Mouse (Mus musculus) forebrain, embryonic 14.5 days (tissue): ENCODE data around the gene Spen. TPM values are rescaled to one million over a fixed set of nuclear protein-coding genes. Genes with fewer than 3 reads are reported as not detected.

ENCODE experiments used
- ATAC-seq: fragments of 200-750 bp; cut with Nextera tagmentation; 2 replicates; pipeline ENCODE4 v1.8.0; 2017; ENCODE audit warnings: mild to moderate bottlenecking, moderate library complexity
- DNase-seq: peaks from one replicate; pipeline ENCODE4 v3.0.0-alpha.2; 2015; ENCODE audit warnings: low spot score
- H3K27ac ChIP-seq: fragments of 300-500 bp; sonication (generic); 2 replicates; pipeline ENCODE4 v1.5.1; 2014; ENCODE audit warnings: low read depth, mild to moderate bottlenecking, control low read depth, low read length, moderate library complexity
- H3K27me3 ChIP-seq: fragments of 300-500 bp; sonication (generic); replicated peaks from 2 replicates; pipeline ENCODE4 v1.6.1; 2014; ENCODE audit warnings: low read length, control low read depth, mixed read lengths; ENCODE audit not compliant: control insufficient read depth, insufficient read depth
- H3K36me3 ChIP-seq: fragments of 300-500 bp; sonication (generic); 2 replicates; pipeline ENCODE4 v1.6.1; 2014; ENCODE audit warnings: low read length, control low read depth; ENCODE audit not compliant: control insufficient read depth, insufficient read depth
- H3K4me1 ChIP-seq: fragments of 300-500 bp; sonication (generic); 2 replicates; pipeline ENCODE4 v1.6.1; 2014; ENCODE audit warnings: antibody characterized with exemption, low read length, control low read depth; ENCODE audit not compliant: control insufficient read depth, insufficient read depth
- H3K4me2 ChIP-seq: fragments of 300-500 bp; sonication (generic); 2 replicates; pipeline ENCODE4 v1.6.1; 2014; ENCODE audit warnings: mild to moderate bottlenecking, control low read depth, low read length
- H3K4me3 ChIP-seq: fragments of 300-500 bp; sonication (generic); 2 replicates; pipeline ENCODE4 v1.5.1; 2014; ENCODE audit warnings: low read depth, low read length, control low read depth
- H3K9ac ChIP-seq: fragments of 300-500 bp; sonication (generic); 2 replicates; pipeline ENCODE4 v1.6.1; 2014; ENCODE audit warnings: mild to moderate bottlenecking, low read length, control low read depth, moderate library complexity
- H3K9me3 ChIP-seq: fragments of 300-500 bp; sonication (generic); replicated peaks from 2 replicates; pipeline ENCODE4 v1.6.1; 2016; ENCODE audit warnings: low read length, control low read depth, mixed read lengths; ENCODE audit not compliant: control insufficient read depth
- WGBS: fragments of 180-500 bp; shearing (Covaris S2); extraction: QIAGEN DNeasy Blood & Tissue Kit; methylation state at CpG from one replicate; pipeline ENCODE4 v1.1.7; 2014; 5-methylcytosine and 5-hydroxymethylcytosine counted together
- polyA plus RNA-seq: library from polyadenylated mRNA; unstranded; fragments of >200 nt; fragmentation: Nextera tagmentation; extraction: Ambion mirVana; gene quantifications from 2 replicates; pipeline ENCODE4 v1.2.1, GENCODE M21; 2014

Gene Spen
- polyA plus RNA-seq, 1 experiment from 2014 or later = 10.7 TPM

DNA sequence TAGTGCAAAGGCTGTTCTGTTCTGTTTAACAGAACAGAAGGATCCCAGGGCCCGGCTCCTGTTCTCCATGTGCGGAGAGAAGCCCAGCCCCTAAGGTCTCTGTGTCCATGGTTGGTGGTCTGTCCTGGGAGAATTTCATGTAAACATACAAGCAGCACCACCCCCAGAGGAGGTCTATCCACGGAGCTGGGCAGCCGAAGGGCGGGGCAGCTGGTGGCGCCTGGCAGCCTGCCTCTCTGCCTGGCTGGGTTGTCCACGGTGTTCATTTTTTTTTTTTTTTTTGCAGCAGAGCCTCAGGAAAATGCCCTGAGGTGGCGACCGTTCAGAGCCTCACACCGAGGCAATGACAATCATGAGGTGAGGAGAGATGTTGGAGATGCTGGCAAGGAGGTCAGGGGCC lies 69.8 kb downstream of the Spen start:
- H3K36me3 ChIP-seq = peaks cover 99% of the 10 kb centered on the region
- H3K4me2 ChIP-seq = no peak overlapping the region
- WGBS = 65% methylated on average over 10 of the region's 10 CpGs
- H3K4me1 ChIP-seq = no peaks in the 10 kb centered on the region
- DNase-seq = no peak
- H3K9me3 ChIP-seq = no peaks in the 10 kb centered on the region
- H3K27me3 ChIP-seq = no peaks in the 10 kb centered on the region
- H3K27ac ChIP-seq = no peak overlapping the region
- no peak overlapping the region for H3K9ac ChIP-seq
- no peak for ATAC-seq
- no peak overlapping the region for H3K4me3 ChIP-seq

DNA sequence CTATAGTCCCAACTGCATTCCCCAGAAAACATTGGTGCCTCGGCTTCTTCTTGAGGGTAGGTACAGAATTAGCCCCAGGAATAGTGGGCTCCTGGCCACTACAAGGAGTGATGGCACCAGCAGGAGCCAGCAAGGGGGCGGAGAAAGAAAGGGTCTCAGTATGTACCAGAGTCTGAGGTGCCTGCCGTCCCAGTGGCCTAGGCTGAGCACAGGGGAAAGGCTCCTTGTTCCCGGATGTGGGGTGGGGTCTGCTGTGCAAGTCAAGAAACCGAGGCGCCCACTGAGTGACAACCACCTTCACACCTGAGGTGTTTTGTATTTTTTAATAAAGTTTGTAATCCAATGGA lies 70.8 kb downstream of the Spen start:
- no peak for ATAC-seq
- WGBS = 82% methylated on average over 6 of the region's 6 CpGs
- DNase-seq = no peak

GRCm38 (mm10) chr4:141466844-141467580 lies 71.4 kb downstream of the Spen start:
- H3K27ac ChIP-seq = no peak overlapping the region
- WGBS = 89% methylated on average over 15 of the region's 15 CpGs
- H3K27me3 ChIP-seq = no peaks in the 10 kb centered on the region
- no peak overlapping the region for H3K4me3 ChIP-seq
- ATAC-seq (no peak), DNase-seq (no peak)
- peaks cover 98% of the 10 kb centered on the region for H3K36me3 ChIP-seq
- H3K9ac ChIP-seq = no peak overlapping the region
- H3K4me1 ChIP-seq = no peaks in the 10 kb centered on the region
- no peak overlapping the region for H3K4me2 ChIP-seq
- no peaks in the 10 kb centered on the region for H3K9me3 ChIP-seq

More for the DNA sequence above, 70.8 kb downstream of the Spen start:
- Histone ChIP-seq H3K36me3 (peaks cover 99% of the 10 kb centered on the region), H3K9ac (no peak overlapping the region), H3K4me3 (no peak overlapping the region), H3K9me3 (no peaks in the 10 kb centered on the region), H3K4me1 (no peaks in the 10 kb centered on the region), H3K4me2 (no peak overlapping the region), H3K27me3 (no peaks in the 10 kb centered on the region), H3K27ac (no peak overlapping the region)

- H3K9me3 ChIP-seq = no peaks in the 10 kb centered on the region
- ATAC-seq (no peak), DNase-seq (no peak)
- no peak overlapping the region for H3K27ac ChIP-seq
- H3K36me3 ChIP-seq = peaks cover 97% of the 10 kb centered on the region
- WGBS = 86% methylated on average over 16 of the region's 16 CpGs
- H3K9ac ChIP-seq = no peak overlapping the region
- no peak overlapping the region for H3K4me2 ChIP-seq
- no peaks in the 10 kb centered on the region for H3K27me3 ChIP-seq
- no peak overlapping the region for H3K4me3 ChIP-seq
- no peaks in the 10 kb centered on the region for H3K4me1 ChIP-seq
Measured at GRCm38 (mm10) chr4:141466289-141466795, 72.1 kb downstream of the Spen start.

- no peak for ATAC-seq
- H3K27me3 ChIP-seq = no peaks in the 10 kb centered on the region
- 94% methylated on average over 34 of the region's 34 CpGs for WGBS
- no peaks in the 10 kb centered on the region for H3K9me3 ChIP-seq
- H3K27ac ChIP-seq = no peak overlapping the region
- no peaks in the 10 kb centered on the region for H3K4me1 ChIP-seq
- DNase-seq = no peak
- H3K36me3 ChIP-seq = peaks cover 91% of the 10 kb centered on the region
- H3K4me3 ChIP-seq = no peak overlapping the region
- H3K4me2 ChIP-seq = no peak overlapping the region
- H3K9ac ChIP-seq = no peak overlapping the region
Measured at GRCm38 (mm10) chr4:141465512-141466288, 72.7 kb downstream of the Spen start.

DNA sequence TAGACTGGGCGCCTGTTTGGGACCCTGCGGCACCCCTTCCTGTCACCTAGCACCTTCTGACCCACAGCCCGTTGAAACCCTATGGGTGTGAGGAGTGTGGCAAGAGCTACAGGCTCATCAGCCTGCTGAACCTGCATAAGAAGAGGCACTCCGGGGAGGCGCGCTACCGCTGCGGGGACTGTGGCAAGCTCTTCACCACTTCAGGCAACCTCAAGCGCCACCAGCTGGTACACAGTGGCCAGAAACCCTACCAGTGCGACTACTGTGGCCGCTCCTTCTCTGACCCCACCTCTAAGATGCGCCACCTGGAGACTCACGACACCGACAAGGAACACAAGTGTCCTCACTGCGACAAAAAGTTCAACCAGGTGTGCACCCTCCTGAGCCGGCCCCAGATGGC lies 73.7 kb downstream of the Spen start:
- no peak overlapping the region for H3K4me2 ChIP-seq
- no peak overlapping the region for H3K27ac ChIP-seq
- H3K9ac ChIP-seq = no peak overlapping the region
- H3K9me3 ChIP-seq = no peaks in the 10 kb centered on the region
- H3K27me3 ChIP-seq = no peaks in the 10 kb centered on the region
- no peak for DNase-seq
- H3K4me1 ChIP-seq = no peaks in the 10 kb centered on the region
- no peak overlapping the region for H3K4me3 ChIP-seq
- WGBS = 85% methylated on average over 16 of the region's 16 CpGs
- ATAC-seq = no peak
- peaks cover 87% of the 10 kb centered on the region for H3K36me3 ChIP-seq

- Histone ChIP-seq H3K9ac (no peak overlapping the region), H3K4me1 (no peaks in the 10 kb centered on the region; the same call in 1 of the 2 replicates), H3K4me2 (no peak overlapping the region), H3K9me3 (no peaks in the 10 kb centered on the region), H3K27me3 (no peaks in the 10 kb centered on the region), H3K4me3 (no peak overlapping the region), H3K36me3 (peaks cover 80% of the 10 kb centered on the region), H3K27ac (no peak overlapping the region)
- DNase-seq (no peak), ATAC-seq (no peak)
- WGBS = 90% methylated on average over 14 of the region's 14 CpGs
Measured at GRCm38 (mm10) chr4:141463472-141463871, 74.9 kb downstream of the Spen start.

GRCm38 (mm10) chr4:141461576-141461975 lies 76.8 kb downstream of the Spen start:
- Histone ChIP-seq H3K27ac (no peak overlapping the region), H3K9ac (no peak overlapping the region; the same call in 1 of the 2 replicates), H3K4me1 (peaks cover 5% of the 10 kb centered on the region), H3K27me3 (no peaks in the 10 kb centered on the region), H3K9me3 (no peaks in the 10 kb centered on the region), H3K36me3 (peaks cover 62% of the 10 kb centered on the region), H3K4me3 (no peak overlapping the region), H3K4me2 (no peak overlapping the region)
- no peak for DNase-seq
- ATAC-seq = no peak
- 88% methylated on average over 12 of the region's 12 CpGs for WGBS

- Histone ChIP-seq H3K36me3 (peaks cover 57% of the 10 kb centered on the region), H3K4me2 (no peak overlapping the region)
- peak; percentile 21 for DNase-seq
Measured at GRCm38 (mm10) chr4:141461088-141461487, 77.3 kb downstream of the Spen start.

More at GRCm38 (mm10) chr4:141461088-141461487, 77.3 kb downstream of the Spen start:
- Histone ChIP-seq H3K9me3 (no peaks in the 10 kb centered on the region), H3K9ac (no peak overlapping the region; the same call in 1 of the 2 replicates), H3K27ac (no peak overlapping the region), H3K4me1 (peaks cover 5% of the 10 kb centered on the region), H3K27me3 (no peaks in the 10 kb centered on the region), H3K4me3 (no peak overlapping the region)
- WGBS = 42% methylated on average over 12 of the region's 12 CpGs
- peak; percentile 25; the same call in 1 of the 2 replicates for ATAC-seq
